Mouse (Mus musculus) retina, embryonic 14.5 days (tissue): ENCODE results near the gene Gabrb1.
A peak's percentile ranks its signal among the peaks of the same experiment; 100 is the strongest.
"Not testable (repeated sequence)": the region's sequence is repeated elsewhere in the genome, so short reads cannot be mapped to it uniquely, and the experiment has no call there.

Experiments
- DNase-seq: peaks from one replicate; pipeline ENCODE4 v3.0.0-alpha.2; 2015; ENCODE audit warnings: low spot score

Gabrb1 gene

DNA sequence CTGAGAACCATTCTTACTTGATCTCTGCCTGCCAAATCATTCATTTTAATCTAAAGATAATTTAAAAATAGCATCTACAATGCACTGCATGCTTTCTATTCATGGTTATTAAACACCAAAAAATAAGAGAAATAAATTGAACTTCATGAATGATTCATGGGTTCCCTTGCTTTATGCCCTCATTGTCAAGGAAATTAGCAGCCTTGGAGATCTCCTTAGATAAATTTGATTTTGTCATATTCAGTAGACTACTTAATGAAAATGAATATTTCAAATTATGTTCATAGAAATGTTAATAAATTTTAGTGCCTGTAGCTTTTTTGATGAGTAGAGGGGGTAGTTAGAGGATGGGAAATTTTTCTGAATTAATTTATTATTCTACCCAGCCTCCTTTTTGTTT is 379.0 kb downstream of the Gabrb1 start:
- DNase-seq: no peak

DNA sequence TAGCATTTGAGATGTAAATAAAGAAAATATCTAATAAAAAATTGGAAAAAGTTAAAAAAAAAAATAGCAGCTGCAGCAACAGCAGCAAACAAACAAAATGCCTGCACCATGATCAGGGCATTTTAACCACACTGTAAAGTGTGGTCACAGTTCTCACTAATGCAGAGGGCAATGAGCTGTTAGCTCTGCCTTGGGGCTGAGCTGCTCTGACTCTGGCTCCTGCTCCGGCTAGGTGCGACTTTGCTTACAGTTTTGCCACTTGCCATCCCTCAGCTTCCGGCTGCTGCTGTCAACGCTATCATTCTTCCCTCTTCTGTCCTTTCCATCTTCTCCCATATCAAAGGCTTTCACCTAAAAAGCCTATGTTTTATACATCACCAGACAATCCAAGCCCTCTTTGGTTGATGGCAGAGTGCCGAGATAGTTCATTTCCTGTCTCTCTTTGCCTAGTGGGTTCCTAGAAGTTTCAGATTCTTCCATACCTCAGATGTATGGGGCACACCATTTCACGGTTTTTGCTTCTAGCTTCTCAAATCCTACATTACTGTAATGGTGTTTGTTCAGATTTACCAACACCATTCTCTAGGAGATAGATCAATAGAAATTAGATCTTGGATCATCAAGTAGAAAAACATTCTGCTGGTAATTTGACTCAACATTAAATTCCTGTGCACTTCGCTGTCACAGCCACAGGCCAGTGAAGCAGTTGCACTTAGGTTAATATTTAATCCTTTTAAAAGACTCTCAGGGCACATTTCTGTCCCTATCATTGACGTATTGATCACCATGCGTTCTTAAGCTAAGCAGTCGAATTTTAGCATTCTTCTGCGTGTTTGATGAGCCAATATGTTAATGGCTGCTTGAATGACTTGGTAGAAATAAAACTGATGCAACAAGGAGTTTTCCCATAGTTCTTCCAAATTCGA is 385.6 kb downstream of the Gabrb1 start:
- DNase-seq: no peak

DNA sequence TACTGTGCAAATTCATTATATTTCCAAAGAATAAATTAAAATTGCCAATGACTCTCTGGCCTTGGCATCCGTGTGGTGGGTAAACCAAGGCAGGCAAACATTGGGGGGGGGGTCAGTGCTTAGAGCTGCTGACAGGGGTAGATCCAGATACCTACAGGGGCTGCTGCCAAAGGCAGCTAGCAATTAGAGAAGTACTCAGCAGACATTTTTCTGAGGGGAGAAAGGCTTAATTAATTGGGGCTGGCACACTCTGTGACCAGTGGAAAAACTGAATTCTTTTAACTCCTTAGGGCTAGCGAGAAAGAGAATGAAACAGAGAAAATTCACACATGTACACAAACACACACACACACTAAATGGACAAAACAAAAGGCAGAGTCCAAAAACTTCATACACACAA is 388.3 kb downstream of the Gabrb1 start:
- no peak for DNase-seq

DNA sequence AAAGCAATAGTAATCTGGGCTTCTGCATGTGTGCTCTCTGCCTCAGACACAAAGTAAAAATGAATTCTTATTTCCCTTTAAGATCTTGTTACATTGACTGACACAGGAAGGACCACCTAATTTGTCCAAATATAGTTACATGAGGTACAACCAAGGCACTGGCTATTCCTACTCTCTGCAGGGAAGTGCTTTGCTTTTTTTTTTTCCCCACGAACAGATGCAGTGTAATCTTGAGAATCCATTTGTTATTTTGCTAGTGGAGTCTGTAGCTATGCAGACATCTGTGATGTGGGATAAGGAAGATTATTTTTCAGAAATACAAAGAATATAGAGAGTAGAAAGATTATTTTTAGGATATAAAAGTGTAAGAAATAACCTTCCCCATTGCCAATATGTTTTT is 406.2 kb downstream of the Gabrb1 start:
- no peak for DNase-seq

DNA sequence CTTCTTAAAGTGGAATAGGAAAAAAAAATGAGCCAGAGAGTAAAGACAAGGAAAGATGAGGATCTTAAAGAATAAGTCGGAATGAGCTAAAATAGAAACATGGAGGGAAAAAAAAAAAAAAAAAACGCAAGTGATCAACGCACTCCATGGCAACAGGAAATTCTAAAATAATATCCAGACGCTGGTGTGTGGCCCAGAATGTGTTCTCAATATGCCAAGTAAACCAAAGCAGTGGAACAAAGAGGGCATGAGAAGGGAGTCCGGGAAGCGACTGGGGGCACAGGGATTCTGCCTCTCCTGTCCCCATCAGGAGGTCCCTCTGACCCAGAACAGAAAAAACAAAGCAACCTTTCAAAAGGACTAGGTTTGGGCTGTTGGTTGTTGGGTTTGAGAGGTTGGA is 410.9 kb downstream of the Gabrb1 start:
- DNase-seq: no peak

DNA sequence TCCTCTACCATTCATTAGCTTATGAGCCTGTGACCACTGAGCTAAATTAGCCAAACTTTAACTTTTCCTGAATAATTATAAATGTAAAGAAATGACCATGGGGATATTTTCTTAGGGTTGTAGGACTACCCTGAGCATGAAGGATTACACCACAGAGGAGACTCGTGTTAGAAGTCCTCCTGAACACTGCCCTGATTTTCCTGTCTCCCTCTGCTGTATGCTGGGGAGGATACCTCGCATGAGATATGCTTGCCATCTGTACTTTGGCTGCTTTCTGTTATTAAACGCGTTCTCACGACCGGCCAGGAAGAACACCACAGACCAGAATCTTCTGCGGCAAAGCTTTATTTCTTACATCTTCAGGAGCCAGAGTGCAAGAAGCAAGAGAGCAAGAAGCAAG is 411.5 kb downstream of the Gabrb1 start:
- not testable (repeated sequence) for DNase-seq

DNA sequence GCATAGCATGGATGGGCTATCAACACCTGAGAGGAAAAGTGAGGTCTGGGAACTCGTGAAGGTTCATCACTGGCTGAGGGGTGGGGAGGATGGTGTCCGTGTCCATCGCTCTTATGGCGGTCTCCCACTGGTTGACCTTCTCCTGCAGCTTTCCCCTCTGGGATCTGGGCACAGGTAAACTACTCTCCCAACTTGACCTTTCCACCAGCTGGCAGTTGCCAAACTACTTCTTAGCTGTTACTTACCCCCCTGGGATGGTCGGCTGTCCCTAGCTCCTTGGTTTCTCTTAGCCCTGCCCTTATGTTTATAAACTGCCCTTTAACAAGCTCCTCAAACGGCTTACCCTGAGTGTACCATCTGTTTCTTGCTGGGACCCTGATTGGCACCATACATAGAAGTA is 418.9 kb downstream of the Gabrb1 start:
- no peak for DNase-seq

DNA sequence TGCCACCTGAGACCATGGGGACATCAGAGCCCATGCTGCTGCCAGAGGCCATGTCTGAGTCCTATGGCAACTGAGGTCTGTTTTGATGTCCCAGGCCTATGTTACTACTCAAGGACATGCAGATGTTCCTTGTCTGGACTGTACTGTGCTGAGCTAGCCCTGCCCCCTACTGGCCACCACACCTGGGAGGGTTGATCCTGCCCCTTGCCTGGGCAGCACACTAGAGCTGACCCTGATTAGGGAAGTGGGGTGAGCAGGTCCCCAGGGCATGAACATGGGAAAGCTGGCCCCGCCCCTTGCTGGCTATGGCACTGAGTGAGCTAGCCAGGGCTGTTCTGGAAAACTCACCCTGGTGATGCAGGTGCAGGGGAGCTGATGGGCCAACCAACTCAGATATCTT is 428.6 kb downstream of the Gabrb1 start:
- no peak for DNase-seq

DNA sequence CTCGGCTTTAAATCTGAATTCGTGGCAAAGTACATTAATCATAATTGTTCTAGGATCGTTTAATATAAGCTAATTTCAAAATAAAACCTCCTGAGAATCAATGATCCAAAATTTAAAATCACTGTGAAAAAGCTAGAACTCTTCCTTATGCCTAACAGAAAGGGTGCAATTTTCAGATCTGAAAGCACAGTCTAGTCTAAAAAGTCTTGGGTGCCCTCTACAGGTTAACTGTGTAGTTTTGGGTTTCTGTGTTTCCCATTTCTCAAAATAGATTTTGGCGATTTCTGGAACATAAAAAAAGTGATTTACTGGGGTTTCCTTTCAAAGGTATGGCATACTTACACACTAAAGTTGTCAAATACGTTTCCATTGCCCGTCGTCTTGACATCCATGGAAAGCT is 436.7 kb downstream of the Gabrb1 start:
- peak; percentile 64 for DNase-seq

DNA sequence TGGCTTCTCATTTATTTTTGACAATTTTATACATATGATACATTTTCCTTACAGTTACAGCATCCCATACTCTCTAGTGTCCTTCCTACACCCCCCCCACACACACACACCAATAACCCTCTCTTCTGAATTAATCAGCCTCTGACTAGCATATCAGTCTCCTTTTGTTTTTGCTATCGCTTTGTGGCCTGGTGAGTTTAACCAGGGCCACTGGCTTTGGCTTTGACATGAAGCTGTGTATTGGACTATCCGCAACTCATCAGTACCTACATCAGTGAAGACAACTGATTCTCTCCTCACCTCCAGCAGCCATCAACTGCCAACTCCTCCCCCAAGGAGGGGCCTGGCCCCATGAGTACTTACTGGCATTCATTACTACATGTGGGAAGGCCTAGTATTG is 437.1 kb downstream of the Gabrb1 start:
- no peak for DNase-seq

DNA sequence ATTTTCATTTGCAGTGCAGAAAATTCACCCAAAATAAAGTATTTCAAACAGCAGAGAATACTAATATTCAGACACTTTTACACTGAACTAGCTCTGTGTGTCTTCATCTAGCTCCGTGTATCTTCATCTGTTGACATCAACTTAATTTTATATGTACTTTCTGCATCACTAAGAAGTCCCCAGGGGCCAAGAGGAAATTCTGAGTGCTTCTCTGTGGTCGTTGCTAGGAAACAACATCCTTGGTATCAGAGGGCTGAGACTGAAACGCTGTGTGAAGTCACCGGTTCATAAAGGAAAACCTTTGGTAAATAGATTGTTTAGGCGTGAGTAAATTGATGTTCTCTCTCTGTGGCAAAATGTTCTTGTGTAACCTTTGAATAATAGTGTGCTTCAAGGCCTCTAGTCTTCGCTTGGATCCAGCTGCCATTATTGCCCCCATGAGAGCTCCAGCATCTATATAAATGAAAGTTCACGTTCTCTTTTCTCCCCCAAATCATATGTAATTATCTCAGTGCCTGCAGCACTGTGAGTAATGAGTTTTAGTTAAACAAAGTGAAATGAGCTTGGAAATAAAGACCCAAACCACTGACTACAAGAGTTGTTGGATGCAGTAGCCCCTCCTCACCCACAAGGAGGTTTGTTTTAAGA is 446.5 kb downstream of the Gabrb1 start:
- peak; percentile 14 for DNase-seq

DNA sequence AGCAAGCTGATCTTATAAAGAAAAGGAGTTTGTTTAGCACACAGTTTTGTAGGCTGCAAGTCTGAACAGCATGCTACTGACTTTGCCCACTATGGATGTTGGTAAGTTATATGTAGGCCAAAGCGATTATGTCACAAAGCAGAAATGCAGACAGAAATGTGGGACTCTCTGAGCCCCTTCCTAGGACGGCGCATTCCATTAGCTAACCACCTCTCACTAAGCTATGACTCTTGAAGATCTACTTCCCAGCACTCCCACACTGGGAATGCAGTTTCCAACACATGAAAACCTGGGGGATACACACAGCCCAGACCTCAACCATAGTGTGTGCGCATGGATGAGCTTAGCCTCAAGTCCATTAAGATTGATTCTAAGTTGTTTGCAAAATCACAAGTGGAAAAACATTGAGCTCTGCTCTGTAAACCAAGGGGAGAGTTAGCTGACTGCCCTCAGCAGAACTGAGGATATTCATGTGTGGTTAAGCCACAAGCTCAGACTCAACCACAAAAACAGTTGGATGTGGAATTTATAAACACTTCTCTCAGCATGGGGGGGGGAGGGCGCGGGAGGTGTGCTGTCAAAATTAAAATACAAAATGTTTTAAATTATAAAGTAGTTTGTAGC is 464.6 kb downstream of the Gabrb1 start:
- DNase-seq: no peak

DNA sequence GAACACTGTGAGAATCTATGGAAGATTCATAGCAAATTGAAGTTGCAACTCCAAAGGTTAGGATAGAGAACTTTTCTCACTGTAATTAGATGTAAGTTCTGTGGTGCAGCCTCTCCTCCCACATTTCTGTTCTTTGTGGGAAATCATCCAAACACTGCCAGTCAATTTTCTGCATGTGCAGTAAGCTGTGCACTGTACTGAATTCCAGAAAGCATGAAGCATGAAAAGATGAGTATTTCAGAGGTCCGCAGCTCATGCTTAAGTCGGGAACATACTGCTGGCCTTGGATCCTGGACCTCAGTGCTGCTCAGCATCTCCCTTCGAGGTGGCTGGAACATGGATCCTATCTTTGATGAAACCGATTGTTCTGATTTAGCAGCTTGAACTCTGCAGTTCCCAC is 468.8 kb downstream of the Gabrb1 start:
- DNase-seq: no peak

DNA sequence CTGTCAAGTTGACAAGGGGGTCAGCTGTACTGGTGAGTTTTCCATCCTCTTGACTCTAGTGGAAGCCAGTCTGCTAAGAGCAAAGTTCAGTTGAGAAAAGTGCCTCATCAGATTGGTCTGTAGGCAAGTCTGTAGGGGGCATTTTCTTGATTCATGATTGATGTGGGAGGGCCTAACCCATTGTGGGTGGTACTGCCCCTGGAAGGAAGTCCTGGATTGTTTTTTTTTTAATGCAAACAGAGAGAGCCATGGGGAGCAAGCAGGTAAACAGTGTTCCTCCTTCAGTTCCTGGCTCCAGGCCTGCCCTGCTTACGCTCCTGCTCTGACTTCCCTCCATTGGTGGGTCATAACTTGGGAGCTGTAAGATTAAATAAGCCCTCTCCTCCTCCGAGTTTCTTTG is 476.0 kb downstream of the Gabrb1 start:
- DNase-seq: no peak

DNA sequence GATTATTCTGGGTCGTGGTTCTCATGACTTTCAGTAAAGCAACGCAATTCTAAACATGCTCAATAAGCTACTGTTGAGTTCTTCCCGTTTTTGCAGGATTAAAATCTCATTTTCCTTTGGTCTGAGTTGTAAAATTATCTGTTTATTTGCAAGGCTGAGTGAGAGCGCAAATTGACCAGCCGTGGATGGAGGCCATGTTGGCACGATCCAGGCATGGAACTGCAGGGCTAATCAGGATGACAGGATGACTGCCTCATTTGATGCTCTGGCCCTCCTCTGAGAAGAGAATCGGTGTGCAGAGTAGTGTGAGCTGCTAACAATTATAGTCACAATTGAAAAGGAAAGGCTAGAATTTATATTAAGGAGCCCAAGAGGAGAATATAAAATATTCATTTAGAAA is 480.3 kb downstream of the Gabrb1 start:
- DNase-seq: no peak

DNA sequence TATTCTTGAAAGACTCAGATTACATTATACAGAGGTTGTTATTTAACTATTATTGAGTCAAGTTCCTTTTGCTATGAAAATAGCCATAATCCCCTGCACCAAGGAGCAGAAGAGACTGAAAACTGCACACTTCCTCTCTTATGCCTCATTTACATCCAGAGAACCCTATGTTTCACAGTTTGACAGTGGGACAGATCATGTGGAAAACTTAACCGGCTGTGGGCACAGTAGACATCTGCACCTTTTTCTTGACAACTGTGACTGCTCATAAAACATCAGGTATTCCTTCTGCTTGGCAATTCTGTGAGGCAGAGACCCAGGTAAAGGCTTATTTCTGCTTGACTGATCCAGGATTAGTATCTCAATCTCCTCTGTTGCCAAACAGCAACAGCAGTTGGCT is 481.7 kb downstream of the Gabrb1 start:
- DNase-seq: no peak

DNA sequence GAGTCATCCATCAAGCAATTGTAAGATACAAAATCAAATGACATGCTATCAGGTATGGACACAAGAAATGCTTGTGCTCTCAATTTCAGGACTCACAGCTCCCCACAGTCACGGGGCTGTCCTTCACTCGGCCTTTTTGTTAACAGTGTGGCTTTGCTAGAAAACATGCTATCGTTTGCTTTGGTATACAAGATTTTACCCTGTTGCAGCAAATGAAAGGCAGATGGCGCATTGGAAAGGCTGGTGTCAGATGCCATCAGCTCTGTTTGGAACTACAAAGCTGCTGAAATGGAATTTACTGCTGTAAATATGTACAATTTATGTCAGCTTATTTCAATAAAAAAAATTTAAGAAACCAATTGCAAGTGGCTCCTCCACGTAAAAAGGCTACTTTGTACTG is 490.8 kb downstream of the Gabrb1 start:
- DNase-seq: no peak

DNA sequence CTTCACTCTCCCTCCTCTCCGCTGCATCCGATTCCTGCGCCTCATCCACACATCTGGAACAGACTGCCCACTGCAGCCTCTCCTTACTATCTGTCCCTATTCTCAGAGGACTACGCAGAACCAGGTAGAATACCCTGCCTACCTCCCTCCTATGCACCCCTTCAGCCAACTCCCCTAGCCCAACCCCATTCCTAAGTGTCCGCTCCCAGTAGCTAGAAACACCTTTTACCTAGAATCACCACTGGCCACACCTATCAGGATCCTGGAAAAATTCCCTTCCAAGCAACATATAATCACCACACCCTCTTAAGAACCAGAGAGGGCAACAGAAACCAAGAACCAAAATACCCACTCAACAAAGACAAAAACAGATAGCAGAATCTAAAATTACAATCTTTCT is 493.0 kb downstream of the Gabrb1 start:
- no peak for DNase-seq

DNA sequence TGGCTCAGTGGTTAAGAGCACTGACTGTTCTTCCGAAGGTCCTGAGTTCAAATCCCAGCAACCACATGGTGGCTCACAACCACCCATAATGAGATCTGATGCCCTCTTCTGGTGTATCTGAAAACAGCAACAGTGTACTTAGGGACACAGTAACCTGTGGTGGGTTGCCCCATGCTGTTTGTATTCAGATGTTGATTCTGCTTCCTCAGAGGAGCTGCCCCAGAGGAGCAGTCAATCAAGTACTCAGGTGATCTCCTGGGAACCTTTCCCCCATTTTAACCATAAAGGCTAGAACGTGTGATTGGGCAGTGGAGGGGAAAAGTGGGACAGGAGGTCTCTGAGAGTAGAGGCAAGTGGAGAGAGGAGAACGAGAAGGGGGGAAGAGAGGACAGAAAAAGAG is 497.8 kb downstream of the Gabrb1 start:
- not testable (repeated sequence) for DNase-seq

DNA sequence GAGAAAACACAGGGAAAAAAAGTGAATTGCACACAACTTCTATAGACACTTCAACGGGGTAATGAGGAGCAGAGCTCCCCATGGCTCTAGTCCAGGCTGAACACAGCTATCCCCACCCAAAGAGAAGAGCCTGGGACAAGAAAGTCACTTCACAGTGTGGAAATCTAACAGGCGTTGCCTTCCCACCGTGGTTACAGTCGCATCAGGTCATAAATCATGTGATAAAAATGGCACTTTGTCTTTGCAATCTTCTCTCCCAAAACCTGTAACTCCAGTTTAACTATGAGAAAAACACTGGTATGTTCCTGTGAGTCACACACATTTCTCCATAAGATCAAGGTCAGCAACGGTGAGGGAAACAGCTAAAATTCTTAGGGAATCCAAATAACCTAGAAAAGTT is 498.7 kb downstream of the Gabrb1 start:
- no peak for DNase-seq

DNA sequence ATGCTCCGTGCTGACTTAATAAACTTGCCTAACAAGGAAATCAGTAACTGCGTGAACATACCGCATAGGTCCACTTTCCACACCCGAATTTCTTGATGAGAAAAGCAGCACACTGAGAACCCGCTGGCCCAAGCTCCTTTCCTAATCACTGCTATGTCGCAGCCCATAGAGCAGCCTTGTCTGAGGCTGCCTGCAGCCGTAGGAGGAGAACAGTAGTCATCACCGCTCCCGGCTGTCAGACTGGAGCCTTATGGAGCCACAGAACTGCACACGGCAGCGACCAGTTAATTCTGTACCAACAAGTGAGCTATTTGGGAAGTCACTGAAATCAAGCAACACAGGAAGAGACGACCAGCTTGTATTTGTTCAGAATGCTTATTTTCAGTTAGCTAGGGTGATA is 500.8 kb downstream of the Gabrb1 start:
- DNase-seq: no peak

DNA sequence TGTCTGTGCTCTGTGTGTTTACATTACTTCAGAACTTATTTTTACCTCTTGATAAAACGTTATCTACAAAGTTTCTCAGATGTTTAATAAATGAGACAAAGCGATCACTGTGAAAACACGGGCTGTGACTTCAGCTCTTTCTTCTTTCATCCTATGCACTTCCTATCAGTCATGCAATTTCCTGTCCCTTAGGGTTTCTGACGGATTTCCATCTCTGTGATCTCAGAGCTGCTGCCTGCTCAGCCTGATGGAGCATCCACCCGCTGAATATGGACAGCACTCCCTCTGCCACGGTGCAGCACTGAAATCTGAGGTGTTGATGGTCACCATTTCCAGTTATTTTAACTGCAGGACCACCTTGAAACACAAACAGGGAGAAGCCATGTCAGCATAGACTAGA is 501.6 kb downstream of the Gabrb1 start:
- no peak for DNase-seq

DNA sequence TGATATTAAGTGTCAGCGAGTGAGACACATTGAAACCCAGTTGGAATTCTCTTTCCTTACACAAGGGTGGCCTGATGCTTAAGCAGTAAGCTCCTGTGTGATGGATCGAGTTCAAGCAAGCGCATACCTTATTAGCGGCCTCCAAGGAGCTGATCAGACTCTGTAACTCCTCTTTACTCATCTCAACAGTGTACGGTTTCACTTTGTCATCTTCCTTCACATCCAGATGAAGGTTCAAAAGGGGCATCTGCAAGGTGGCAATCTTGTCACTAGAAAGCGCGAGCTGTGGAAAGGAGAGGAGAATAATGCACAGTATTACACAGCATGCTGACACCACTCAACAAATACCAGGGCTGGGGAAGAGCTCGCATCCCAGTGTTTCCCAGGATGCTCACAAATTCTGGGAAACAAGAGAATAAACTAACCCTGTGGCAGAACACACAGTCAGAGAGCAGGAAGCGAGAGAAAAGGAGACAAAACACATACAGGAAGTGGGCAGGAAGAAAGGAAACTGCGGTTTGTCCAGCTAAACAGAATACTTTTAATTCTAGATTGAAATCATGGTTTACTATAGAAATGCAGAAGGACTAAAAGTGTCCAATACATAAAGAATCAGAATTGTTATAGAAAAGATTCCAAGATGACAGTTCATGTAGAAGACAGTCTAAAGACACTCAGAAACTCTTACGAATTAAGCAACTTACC is 503.0 kb downstream of the Gabrb1 start:
- DNase-seq: no peak
